Mouse (Mus musculus) cerebellum, adult 18-20 months (tissue): ENCODE results near the gene Wfs1.
A peak's percentile ranks its signal among the peaks of the same experiment; 100 is the strongest.
"Not testable (repeated sequence)": the region's sequence is repeated elsewhere in the genome, so short reads cannot be mapped to it uniquely, and the experiment has no call there.

Source experiments
- DNase-seq, 2 experiments: peaks; one replicate each; pipeline ENCODE4 v3.0.0; 2021

Wfs1 gene

GRCm38 (mm10) chr5:36986617-36987016, 2.4 kb downstream of the Wfs1 start:
- no peak for DNase-seq

- no peak for DNase-seq
Observed at GRCm38 (mm10) chr5:36982271-36982670, 6.7 kb downstream of the Wfs1 start.

- DNase-seq: no peak
Observed at GRCm38 (mm10) chr5:36979631-36980030, 9.4 kb downstream of the Wfs1 start.

- DNase-seq: no peak
Observed at GRCm38 (mm10) chr5:36979001-36979400, 10.0 kb downstream of the Wfs1 start.

- DNase-seq: no peak
Observed at GRCm38 (mm10) chr5:36977809-36978208, 11.2 kb downstream of the Wfs1 start.

GRCm38 (mm10) chr5:36975336-36975735, 13.7 kb downstream of the Wfs1 start:
- DNase-seq: no peak

- peak; percentile 62 to 68 for DNase-seq
Observed at GRCm38 (mm10) chr5:36971587-36971986, 17.4 kb downstream of the Wfs1 start.

- DNase-seq: no peak
Observed at GRCm38 (mm10) chr5:36960501-36960900, 28.5 kb downstream of the Wfs1 start.

GRCm38 (mm10) chr5:36958837-36959236, 30.2 kb downstream of the Wfs1 start:
- peak; percentile 59 to 72 for DNase-seq

GRCm38 (mm10) chr5:36955366-36955765, 33.6 kb downstream of the Wfs1 start:
- DNase-seq: peak; percentile 45 to 63

- peak; percentile 47 to 53 for DNase-seq
Observed at GRCm38 (mm10) chr5:36952311-36952710, 36.7 kb downstream of the Wfs1 start.

GRCm38 (mm10) chr5:36950871-36951270, 38.1 kb downstream of the Wfs1 start:
- DNase-seq: no peak

- peak; percentile 84 to 85 for DNase-seq
Observed at GRCm38 (mm10) chr5:36948831-36949230, 40.2 kb downstream of the Wfs1 start.

GRCm38 (mm10) chr5:36946445-36946844, 42.6 kb downstream of the Wfs1 start:
- DNase-seq: peak; percentile 72 to 80

- no peak for DNase-seq
Observed at GRCm38 (mm10) chr5:36945713-36946112, 43.3 kb downstream of the Wfs1 start.

GRCm38 (mm10) chr5:36945102-36945701, 43.8 kb downstream of the Wfs1 start:
- DNase-seq: no peak

- DNase-seq: no peak
Observed at GRCm38 (mm10) chr5:36944552-36944951, 44.5 kb downstream of the Wfs1 start.

GRCm38 (mm10) chr5:36942446-36942845, 46.6 kb downstream of the Wfs1 start:
- no peak for DNase-seq

GRCm38 (mm10) chr5:36938991-36939390, 50.0 kb downstream of the Wfs1 start:
- DNase-seq: not testable (repeated sequence)

- no peak for DNase-seq
Observed at GRCm38 (mm10) chr5:36938021-36938420, 51.0 kb downstream of the Wfs1 start.

- peak; percentile 71 to 82 for DNase-seq
Observed at GRCm38 (mm10) chr5:36936548-36936947, 52.5 kb downstream of the Wfs1 start.

GRCm38 (mm10) chr5:36935486-36936473, 53.2 kb downstream of the Wfs1 start:
- DNase-seq: peak; percentile 51

GRCm38 (mm10) chr5:36933383-36933782, 55.6 kb downstream of the Wfs1 start:
- no peak for DNase-seq

GRCm38 (mm10) chr5:36929376-36929775, 59.6 kb downstream of the Wfs1 start:
- DNase-seq: no peak
